Mouse (Mus musculus) heart, embryonic 11.5 days (tissue): ENCODE data around the gene Luc7l. TPM values are rescaled to one million over a fixed set of nuclear protein-coding genes. Genes with fewer than 3 reads are reported as not detected.

ENCODE experiments used
- ATAC-seq: fragments of 200-750 bp; cut with Nextera tagmentation; replicated peaks from 2 replicates; pipeline ENCODE4 v1.8.0; 2017; ENCODE audit warnings: moderate library complexity; ENCODE audit not compliant: insufficient number of reproducible peaks, low FRiP score, low TSS enrichment
- H3K27ac ChIP-seq: fragments of 300-500 bp; sonication (generic); 2 replicates; pipeline ENCODE4 v1.5.1; 2014; ENCODE audit warnings: mild to moderate bottlenecking, low read depth, low read length
- H3K27me3 ChIP-seq: fragments of 300-500 bp; sonication (generic); 2 replicates; pipeline ENCODE4 v1.6.1; 2014; ENCODE audit warnings: mild to moderate bottlenecking, low read length, mixed read lengths; ENCODE audit not compliant: control insufficient read depth, insufficient read depth
- H3K36me3 ChIP-seq: fragments of 300-500 bp; sonication (generic); 2 replicates; pipeline ENCODE4 v1.6.1; 2014; ENCODE audit warnings: mild to moderate bottlenecking, low read length, moderate library complexity, mixed read lengths; ENCODE audit not compliant: control insufficient read depth, insufficient read depth
- H3K4me1 ChIP-seq: fragments of 300-500 bp; sonication (generic); 2 replicates; pipeline ENCODE4 v1.6.1; 2014; ENCODE audit warnings: low read length; ENCODE audit not compliant: control insufficient read depth, insufficient read depth
- H3K4me2 ChIP-seq: fragments of 300-500 bp; sonication (generic); 2 replicates; pipeline ENCODE4 v1.6.1; 2014; ENCODE audit warnings: mild to moderate bottlenecking, moderate library complexity
- H3K4me3 ChIP-seq: fragments of 300-500 bp; sonication (generic); 2 replicates; pipeline ENCODE4 v1.5.1; 2014; ENCODE audit warnings: low read depth, low read length
- H3K9ac ChIP-seq: fragments of 300-500 bp; sonication (generic); 2 replicates; pipeline ENCODE4 v1.6.1; 2014; ENCODE audit warnings: mild to moderate bottlenecking, low read depth, low read length, moderate library complexity
- H3K9me3 ChIP-seq: fragments of 300-500 bp; sonication (generic); replicated peaks from 2 replicates; pipeline ENCODE4 v1.6.1; 2016; ENCODE audit warnings: low read length; ENCODE audit not compliant: control insufficient read depth
- WGBS: fragments of 180-500 bp; shearing (Covaris S2); extraction: QIAGEN DNeasy Blood & Tissue Kit; methylation state at CpG from one replicate; pipeline ENCODE4 v1.1.7; 2014; ENCODE audit not compliant: insufficient replicate concordance; 5-methylcytosine and 5-hydroxymethylcytosine counted together
- polyA plus RNA-seq: library from polyadenylated mRNA; unstranded; fragments of >200 nt; fragmentation: Nextera tagmentation; extraction: Ambion mirVana; gene quantifications from 2 replicates; pipeline ENCODE4 v1.2.1, GENCODE M21; 2014

Gene Luc7l
- polyA plus RNA-seq, 1 experiment from 2014 or later, result 70.2 TPM

DNA sequence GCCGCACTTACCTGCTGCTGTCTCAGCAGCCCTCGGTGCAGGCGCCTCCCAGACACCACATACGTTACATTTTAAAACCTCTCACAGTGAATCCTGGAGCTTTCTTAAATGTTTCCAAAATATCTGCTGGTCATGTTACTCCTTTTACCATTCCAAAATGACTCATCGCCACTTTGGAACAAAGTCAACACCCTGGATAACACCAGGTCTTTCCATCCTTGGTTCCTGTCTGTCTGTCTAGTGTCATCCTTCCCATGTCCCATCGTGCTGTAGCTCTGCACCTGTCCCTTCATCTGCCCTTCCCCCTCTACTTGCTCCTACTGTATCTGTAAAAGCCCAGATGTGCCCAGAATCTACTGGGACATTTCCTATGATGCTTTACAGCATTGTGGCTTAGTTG lies 11.7 kb upstream of the Luc7l start:
- ATAC-seq, result no peak
- H3K27ac ChIP-seq, result no peak overlapping the region
- no peaks in the 10 kb centered on the region for H3K36me3 ChIP-seq
- 74% methylated on average over 6 of the region's 6 CpGs for WGBS
- no peaks in the 10 kb centered on the region for H3K9me3 ChIP-seq
- peaks cover 15% of the 10 kb centered on the region for H3K4me1 ChIP-seq
- H3K27me3 ChIP-seq, result no peaks in the 10 kb centered on the region
- H3K4me3 ChIP-seq, result no peak overlapping the region
- no peak overlapping the region for H3K9ac ChIP-seq
- H3K4me2 ChIP-seq, result no peak overlapping the region

DNA sequence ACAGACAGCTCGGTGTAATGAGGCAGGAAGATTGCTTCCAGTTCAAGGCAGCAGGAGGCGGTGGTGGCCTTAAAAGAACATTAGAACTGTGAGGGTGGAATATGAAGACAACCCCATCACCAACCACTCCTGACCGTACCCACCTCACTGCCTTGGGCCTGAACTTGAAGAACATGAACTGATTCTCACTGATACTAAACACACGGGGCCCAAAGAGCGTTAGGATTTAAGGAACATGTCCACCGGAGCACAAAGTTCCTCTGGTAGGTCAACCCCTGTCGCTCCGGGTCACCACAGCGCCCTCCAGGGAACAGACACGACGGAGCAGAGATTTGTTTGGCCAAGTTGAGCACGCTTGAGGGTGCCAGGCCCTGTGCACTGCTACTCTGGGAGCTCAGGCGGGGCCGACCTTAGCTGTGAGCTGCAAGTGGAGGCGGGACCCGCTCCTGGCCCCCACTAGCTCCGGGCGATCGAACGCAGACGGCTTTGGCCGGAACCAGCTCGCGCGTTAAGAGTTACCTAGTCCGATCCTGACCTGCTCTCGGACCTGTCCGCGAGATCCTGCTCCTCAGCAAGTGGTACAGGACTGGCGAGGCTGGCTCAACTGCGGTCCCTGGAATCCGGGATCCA lies 9.1 kb upstream of the Luc7l start:
- H3K36me3 ChIP-seq, result no peaks in the 10 kb centered on the region
- H3K27me3 ChIP-seq, result no peaks in the 10 kb centered on the region
- peak; percentile 76 for ATAC-seq
- peak overlapping the region; percentile 70 for H3K27ac ChIP-seq
- under 1% methylated on average over 32 of the region's 32 CpGs for WGBS
- peak overlapping the region; percentile 91 for H3K4me2 ChIP-seq
- peak overlapping the region; percentile 79 for H3K9ac ChIP-seq
- H3K4me1 ChIP-seq, result peaks cover 15% of the 10 kb centered on the region
- peak overlapping the region; percentile 68 for H3K4me3 ChIP-seq
- H3K9me3 ChIP-seq, result no peaks in the 10 kb centered on the region

- peak within 1 kb of the TSS; percentile 70 for H3K27ac ChIP-seq
- H3K36me3 ChIP-seq, result no peaks in the 10 kb centered on the region
- peak within 1 kb of the TSS; percentile 68 for H3K4me3 ChIP-seq
- H3K4me1 ChIP-seq, result peaks cover 15% of the 10 kb centered on the region
- peak within 1 kb of the TSS; percentile 79 for H3K9ac ChIP-seq
- ATAC-seq, result peak; percentile 98
- peak within 1 kb of the TSS; percentile 91 for H3K4me2 ChIP-seq
- H3K9me3 ChIP-seq, result no peaks in the 10 kb centered on the region
- no peaks in the 10 kb centered on the region for H3K27me3 ChIP-seq
- WGBS, result 6% methylated on average over 33 of the region's 33 CpGs
Observed at GRCm38 (mm10) chr17:26244101-26244841, 8.4 kb upstream of the Luc7l start, which contains the start of gene Fam234a. Gene Fam234a (minus strand): TSS chr17:26244242.

DNA sequence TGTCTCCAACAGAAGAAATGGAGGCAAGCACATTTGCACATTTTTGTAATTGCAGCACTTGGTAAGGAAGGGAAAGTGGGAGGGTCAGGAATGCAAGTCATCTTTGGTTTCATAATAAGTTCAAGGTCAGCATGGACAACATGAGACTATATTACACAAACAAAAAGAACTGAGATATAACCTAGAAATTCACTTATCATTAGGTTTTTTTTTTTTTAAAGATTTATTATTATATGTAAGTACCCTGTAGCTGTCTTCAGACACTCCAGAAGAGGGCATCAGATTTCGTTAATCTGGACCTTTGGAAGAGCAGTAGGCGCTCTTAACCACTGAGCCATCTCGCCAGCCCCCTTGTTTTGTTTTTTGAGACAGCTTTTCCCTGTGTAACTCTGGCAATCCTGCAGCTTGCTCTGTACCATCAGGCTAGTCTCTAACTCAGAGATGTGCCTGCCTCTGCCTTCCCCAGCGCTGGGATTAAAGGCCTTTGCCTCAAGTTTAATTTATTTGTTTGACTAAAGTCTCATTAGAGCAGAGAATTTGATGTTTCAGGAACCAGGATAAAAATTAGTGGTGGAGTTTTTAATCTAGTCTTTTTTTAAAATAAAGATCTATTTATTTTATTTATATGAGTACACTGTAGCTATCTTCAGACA lies 684 bp upstream of the Luc7l start:
- peak overlapping the region; percentile 93 for H3K9ac ChIP-seq
- H3K9me3 ChIP-seq, result no peaks in the 10 kb centered on the region
- 53% methylated on average over 4 of the region's 4 CpGs for WGBS
- H3K4me3 ChIP-seq, result peak overlapping the region; percentile 80
- H3K36me3 ChIP-seq, result 0 out of 2 replicates have a peak, but pooled peaks cover 2% of the 10 kb centered on the region
- ATAC-seq, result no peak
- H3K4me2 ChIP-seq, result peak overlapping the region; percentile 89
- peak overlapping the region; percentile 98 for H3K27ac ChIP-seq
- peaks cover 6% of the 10 kb centered on the region for H3K4me1 ChIP-seq
- no peaks in the 10 kb centered on the region for H3K27me3 ChIP-seq

DNA sequence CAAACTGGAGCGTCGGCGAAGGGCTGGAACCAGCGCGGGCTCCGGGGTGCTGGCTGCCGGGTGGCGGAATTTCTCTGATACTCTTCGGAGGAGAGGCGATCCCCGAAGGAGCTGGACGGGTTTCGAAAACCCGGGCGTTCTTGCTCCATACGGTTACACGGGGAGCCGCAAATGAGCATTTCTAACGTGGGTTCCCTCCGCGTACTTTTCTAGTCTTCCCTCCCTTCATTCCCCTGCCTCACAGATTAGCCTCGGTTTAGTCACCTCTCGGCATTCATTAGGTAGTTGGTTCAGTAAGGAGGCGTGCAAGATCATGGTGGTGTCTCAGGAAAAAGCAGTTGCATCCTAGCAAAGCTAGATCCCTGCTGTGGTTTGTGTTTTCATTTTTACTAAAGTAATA lies 703 bp downstream of the Luc7l start:
- Histone ChIP-seq H3K4me2 (peak overlapping the region; percentile 89), H3K27ac (peak overlapping the region; percentile 98), H3K27me3 (no peaks in the 10 kb centered on the region), H3K9ac (peak overlapping the region; percentile 93), H3K4me1 (peaks cover 6% of the 10 kb centered on the region), H3K36me3 (peaks cover 6% of the 10 kb centered on the region; the same call in 1 of the 2 replicates), H3K4me3 (peak overlapping the region; percentile 80), H3K9me3 (no peaks in the 10 kb centered on the region)
- 0% methylated on average over 24 of the region's 24 CpGs for WGBS
- no peak for ATAC-seq

- no peak overlapping the region for H3K4me3 ChIP-seq
- WGBS, result 93% methylated on average over 7 of the region's 7 CpGs
- H3K4me2 ChIP-seq, result no peak overlapping the region
- peaks cover 6% of the 10 kb centered on the region for H3K4me1 ChIP-seq
- no peak overlapping the region for H3K27ac ChIP-seq
- H3K9ac ChIP-seq, result no peak overlapping the region
- no peaks in the 10 kb centered on the region for H3K9me3 ChIP-seq
- H3K36me3 ChIP-seq, result peaks cover 11% of the 10 kb centered on the region
- ATAC-seq, result no peak
- no peaks in the 10 kb centered on the region for H3K27me3 ChIP-seq
Observed at GRCm38 (mm10) chr17:26255313-26255712, 2.6 kb downstream of the Luc7l start.

DNA sequence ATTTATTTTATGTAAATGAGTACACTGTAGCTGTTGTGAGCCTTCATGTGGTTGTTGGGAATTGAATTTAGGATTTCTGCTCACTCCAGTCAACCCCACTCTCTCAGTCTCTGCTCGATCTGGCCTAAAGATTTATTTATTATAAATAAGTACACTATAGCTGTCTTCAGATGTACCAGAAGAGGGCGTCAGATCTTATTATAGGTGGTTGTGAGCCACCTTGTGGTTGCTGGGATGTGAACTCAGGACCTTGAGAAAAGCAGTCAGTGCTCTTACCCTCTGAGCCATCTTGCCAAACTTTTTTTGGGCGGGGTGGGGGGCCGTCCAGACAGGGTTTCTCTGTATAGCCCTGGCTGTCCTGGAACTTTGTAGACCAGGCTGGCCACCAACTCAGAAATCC lies 9.1 kb downstream of the Luc7l start:
- no peak overlapping the region for H3K4me3 ChIP-seq
- no peaks in the 10 kb centered on the region for H3K9me3 ChIP-seq
- no peaks in the 10 kb centered on the region for H3K27me3 ChIP-seq
- no peaks in the 10 kb centered on the region for H3K4me1 ChIP-seq
- H3K27ac ChIP-seq, result no peak overlapping the region
- no peak overlapping the region for H3K4me2 ChIP-seq
- H3K9ac ChIP-seq, result no peak overlapping the region
- WGBS, result 82% methylated on average over 4 of the region's 4 CpGs
- ATAC-seq, result no peak
- H3K36me3 ChIP-seq, result peaks cover 28% of the 10 kb centered on the region

GRCm38 (mm10) chr17:26262384-26262783 lies 9.7 kb downstream of the Luc7l start:
- ATAC-seq, result no peak
- H3K27me3 ChIP-seq, result no peaks in the 10 kb centered on the region
- H3K36me3 ChIP-seq, result peaks cover 32% of the 10 kb centered on the region

More at GRCm38 (mm10) chr17:26262384-26262783, 9.7 kb downstream of the Luc7l start:
- Histone ChIP-seq H3K4me2 (no peak overlapping the region), H3K4me1 (no peaks in the 10 kb centered on the region), H3K4me3 (no peak overlapping the region), H3K9ac (no peak overlapping the region), H3K9me3 (no peaks in the 10 kb centered on the region), H3K27ac (no peak overlapping the region)
- over 99% methylated on average over 3 of the region's 3 CpGs for WGBS
